Mouse (Mus musculus) embryonic facial prominence, embryonic 11.5 days (tissue): ENCODE measurements around the gene Stmn1. TPM values are rescaled to one million over a fixed set of nuclear protein-coding genes. Genes with fewer than 3 reads are reported as not detected.
A peak's percentile ranks its signal among the peaks of the same experiment; 100 is the strongest.

Experiments used
- ATAC-seq: fragments of 200-750 bp; cut with Nextera tagmentation; replicated peaks from 2 replicates; pipeline ENCODE4 v1.8.0; 2017; ENCODE audit warnings: low read depth; ENCODE audit not compliant: insufficient number of reproducible peaks, low FRiP score, low TSS enrichment
- DNase-seq: peaks from one replicate; pipeline ENCODE4 v3.0.0-alpha.2; 2015; ENCODE audit warnings: low spot score
- H3K27ac ChIP-seq: fragments of 300-500 bp; sonication (generic); replicated peaks from 2 replicates; pipeline ENCODE4 v1.5.1; 2014; ENCODE audit warnings: mild to moderate bottlenecking, low read depth, low read length, control low read depth
- H3K27me3 ChIP-seq: fragments of 300-500 bp; sonication (generic); 2 replicates; pipeline ENCODE4 v1.6.1; 2014; ENCODE audit warnings: mild to moderate bottlenecking, low read length, moderate library complexity, mixed read lengths; ENCODE audit not compliant: control insufficient read depth, insufficient read depth
- H3K36me3 ChIP-seq: fragments of 300-500 bp; sonication (generic); replicated peaks from 2 replicates; pipeline ENCODE4 v1.6.1; 2014; ENCODE audit warnings: low read depth, mild to moderate bottlenecking, low read length, moderate library complexity, mixed read lengths; ENCODE audit not compliant: control insufficient read depth, insufficient read depth
- H3K4me1 ChIP-seq: fragments of 300-500 bp; sonication (generic); 2 replicates; pipeline ENCODE4 v1.6.1; 2014; ENCODE audit warnings: low read length, mixed read lengths; ENCODE audit not compliant: control insufficient read depth, insufficient read depth
- H3K4me2 ChIP-seq: fragments of 300-500 bp; sonication (generic); 2 replicates; pipeline ENCODE4 v1.6.1; 2014; ENCODE audit warnings: low read depth, mild to moderate bottlenecking, control low read depth, low read length, moderate library complexity
- H3K4me3 ChIP-seq: fragments of 300-500 bp; sonication (generic); 2 replicates; pipeline ENCODE4 v1.5.1; 2014; ENCODE audit warnings: low read depth, low read length, control low read depth
- H3K9ac ChIP-seq: fragments of 300-500 bp; sonication (generic); replicated peaks from 2 replicates; pipeline ENCODE4 v1.6.1; 2014; ENCODE audit warnings: mild to moderate bottlenecking, control low read depth, low read length
- H3K9me3 ChIP-seq: fragments of 300-500 bp; sonication (generic); replicated peaks from 2 replicates; pipeline ENCODE4 v1.6.1; 2016; ENCODE audit warnings: mild to moderate bottlenecking, low read length, inconsistent platforms, mixed read lengths; ENCODE audit not compliant: control insufficient read depth
- WGBS: fragments of 180-500 bp; shearing (Covaris S2); extraction: QIAGEN DNeasy Blood & Tissue Kit; methylation state at CpG from one replicate; pipeline ENCODE4 v1.1.7; 2014; 5-methylcytosine and 5-hydroxymethylcytosine counted together
- polyA plus RNA-seq: library from polyadenylated mRNA; unstranded; fragments of >200 nt; fragmentation: Nextera tagmentation; extraction: Ambion mirVana; gene quantifications from 2 replicates; pipeline ENCODE4 v1.2.1, GENCODE M21; 2014

Gene Stmn1
- polyA plus RNA-seq, 1 experiment from 2014 or later = 3,396 TPM

DNA sequence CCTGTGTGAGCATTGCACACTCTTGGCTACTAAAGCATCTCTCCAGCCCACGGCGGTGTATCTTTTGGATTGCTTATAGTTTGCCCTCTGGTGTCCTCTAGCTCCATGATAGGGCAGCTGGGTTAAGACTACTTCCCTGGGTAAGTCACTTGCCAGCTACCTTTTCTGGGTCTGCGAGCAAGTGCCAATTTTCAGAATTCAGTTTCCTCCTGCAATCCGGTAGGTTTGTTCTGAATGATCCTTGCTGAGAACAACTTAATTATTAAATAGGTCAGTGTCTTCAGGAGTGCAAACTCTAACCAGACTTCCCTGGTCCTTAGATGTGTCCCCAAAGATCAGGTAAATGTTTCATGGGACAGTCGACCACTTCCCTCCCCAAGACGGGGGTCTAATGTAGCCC is 33.0 kb downstream of the Stmn1 start:
- H3K4me3 ChIP-seq = no peak overlapping the region
- H3K36me3 ChIP-seq = no peaks in the 10 kb centered on the region
- DNase-seq = no peak
- no peak overlapping the region for H3K9ac ChIP-seq
- no peak overlapping the region for H3K27ac ChIP-seq
- no peak overlapping the region for H3K4me2 ChIP-seq
- no peak for ATAC-seq
- peaks cover 5% of the 10 kb centered on the region for H3K4me1 ChIP-seq
- WGBS = 91% methylated on average over 6 of the region's 6 CpGs
- H3K27me3 ChIP-seq = no peaks in the 10 kb centered on the region
- H3K9me3 ChIP-seq = no peaks in the 10 kb centered on the region

GRCm38 (mm10) chr4:134503686-134504357 is 35.7 kb downstream of the Stmn1 start:
- DNase-seq (no peak), ATAC-seq (no peak)
- 81% methylated on average over 4 of the region's 4 CpGs for WGBS
- no peaks in the 10 kb centered on the region for H3K9me3 ChIP-seq
- no peaks in the 10 kb centered on the region for H3K27me3 ChIP-seq
- no peak overlapping the region for H3K27ac ChIP-seq
- H3K9ac ChIP-seq = no peak overlapping the region
- H3K4me1 ChIP-seq = no peaks in the 10 kb centered on the region
- no peaks in the 10 kb centered on the region for H3K36me3 ChIP-seq
- no peak overlapping the region for H3K4me2 ChIP-seq
- H3K4me3 ChIP-seq = no peak overlapping the region

GRCm38 (mm10) chr4:134505303-134505789 is 37.2 kb downstream of the Stmn1 start:
- 86% methylated on average over 4 of the region's 4 CpGs for WGBS
- no peaks in the 10 kb centered on the region for H3K27me3 ChIP-seq
- H3K4me2 ChIP-seq = no peak overlapping the region
- H3K4me1 ChIP-seq = no peaks in the 10 kb centered on the region
- H3K9ac ChIP-seq = no peak overlapping the region
- no peaks in the 10 kb centered on the region for H3K36me3 ChIP-seq
- no peak overlapping the region for H3K27ac ChIP-seq
- H3K4me3 ChIP-seq = no peak overlapping the region
- ATAC-seq = no peak
- no peak for DNase-seq
- H3K9me3 ChIP-seq = no peaks in the 10 kb centered on the region

DNA sequence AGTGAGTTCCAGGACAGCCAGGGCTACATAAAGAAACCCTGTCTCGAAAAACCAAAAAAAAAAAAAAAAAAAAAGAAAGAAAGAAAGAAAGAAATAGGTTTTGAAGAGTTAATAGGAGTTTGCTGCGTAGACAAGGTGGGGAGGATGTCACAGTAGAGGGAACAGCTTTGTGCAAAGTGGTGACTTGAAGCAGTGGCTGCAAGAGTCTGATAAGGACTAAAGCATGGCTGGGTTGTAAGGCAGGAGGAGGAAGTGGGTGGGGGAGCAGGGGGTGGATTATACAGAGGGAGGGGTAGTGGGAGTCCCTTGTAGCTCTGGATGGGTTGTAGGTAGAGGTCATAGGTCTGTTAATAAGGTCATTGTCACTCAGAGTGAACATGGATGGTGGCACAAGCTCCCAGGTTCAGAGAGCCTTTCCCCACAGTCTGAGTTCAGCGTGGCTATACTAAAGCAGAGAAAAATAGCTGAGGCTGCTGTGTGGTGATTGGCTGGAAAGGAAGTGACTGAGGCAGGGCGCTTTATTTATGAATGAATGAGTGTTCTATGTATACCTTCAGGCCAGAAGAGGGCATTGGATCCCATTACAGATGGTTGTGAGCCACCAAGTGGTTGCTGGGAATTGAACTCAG is 38.0 kb downstream of the Stmn1 start:
- Histone ChIP-seq H3K9ac (no peak overlapping the region), H3K4me2 (no peak overlapping the region), H3K27ac (no peak overlapping the region), H3K4me1 (no peaks in the 10 kb centered on the region), H3K36me3 (no peaks in the 10 kb centered on the region), H3K9me3 (no peaks in the 10 kb centered on the region), H3K27me3 (no peaks in the 10 kb centered on the region), H3K4me3 (no peak overlapping the region)
- ATAC-seq (no peak), DNase-seq (no peak)
- WGBS = 80% methylated on average over 3 of the region's 4 CpGs

DNA sequence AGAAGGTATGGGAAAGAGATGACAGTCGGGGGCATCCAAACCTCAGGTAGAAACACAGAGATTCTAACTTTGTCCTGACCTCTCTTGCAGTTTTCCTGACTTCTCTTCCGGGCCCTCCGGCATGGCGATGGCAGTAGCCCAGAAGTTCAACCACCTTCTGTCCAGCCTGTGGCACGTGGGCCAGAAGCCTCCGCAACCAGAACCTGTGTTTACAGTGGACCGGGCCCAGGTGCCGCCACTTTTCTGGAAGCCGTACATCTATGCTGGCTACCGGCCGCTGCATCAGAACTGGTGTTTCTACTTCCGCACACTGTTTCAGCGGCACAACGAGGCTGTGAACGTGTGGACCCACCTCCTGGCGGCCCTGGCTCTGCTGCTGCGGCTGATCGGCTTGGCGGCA is 38.6 kb downstream of the Stmn1 start:
- 87% methylated on average over 19 of the region's 19 CpGs for WGBS
- H3K9me3 ChIP-seq = no peaks in the 10 kb centered on the region
- H3K36me3 ChIP-seq = no peaks in the 10 kb centered on the region
- no peak for ATAC-seq
- no peak overlapping the region for H3K4me3 ChIP-seq
- H3K4me1 ChIP-seq = no peaks in the 10 kb centered on the region
- H3K9ac ChIP-seq = no peak overlapping the region
- DNase-seq = no peak
- no peak overlapping the region for H3K27ac ChIP-seq
- H3K27me3 ChIP-seq = no peaks in the 10 kb centered on the region
- no peak overlapping the region for H3K4me2 ChIP-seq

GRCm38 (mm10) chr4:134510396-134510795 is 42.3 kb downstream of the Stmn1 start:
- no peak overlapping the region for H3K4me2 ChIP-seq
- WGBS = 76% methylated on average over 4 of the region's 4 CpGs
- no peak overlapping the region for H3K27ac ChIP-seq
- no peaks in the 10 kb centered on the region for H3K4me1 ChIP-seq
- H3K27me3 ChIP-seq = no peaks in the 10 kb centered on the region
- DNase-seq (no peak), ATAC-seq (0 out of 2 replicates have a peak, but pooled peaks have one; percentile 25)
- H3K9me3 ChIP-seq = no peaks in the 10 kb centered on the region
- H3K4me3 ChIP-seq = peak overlapping the region; percentile 67; the same call in 1 of the 2 replicates
- H3K9ac ChIP-seq = no peak overlapping the region
- H3K36me3 ChIP-seq = no peaks in the 10 kb centered on the region

DNA sequence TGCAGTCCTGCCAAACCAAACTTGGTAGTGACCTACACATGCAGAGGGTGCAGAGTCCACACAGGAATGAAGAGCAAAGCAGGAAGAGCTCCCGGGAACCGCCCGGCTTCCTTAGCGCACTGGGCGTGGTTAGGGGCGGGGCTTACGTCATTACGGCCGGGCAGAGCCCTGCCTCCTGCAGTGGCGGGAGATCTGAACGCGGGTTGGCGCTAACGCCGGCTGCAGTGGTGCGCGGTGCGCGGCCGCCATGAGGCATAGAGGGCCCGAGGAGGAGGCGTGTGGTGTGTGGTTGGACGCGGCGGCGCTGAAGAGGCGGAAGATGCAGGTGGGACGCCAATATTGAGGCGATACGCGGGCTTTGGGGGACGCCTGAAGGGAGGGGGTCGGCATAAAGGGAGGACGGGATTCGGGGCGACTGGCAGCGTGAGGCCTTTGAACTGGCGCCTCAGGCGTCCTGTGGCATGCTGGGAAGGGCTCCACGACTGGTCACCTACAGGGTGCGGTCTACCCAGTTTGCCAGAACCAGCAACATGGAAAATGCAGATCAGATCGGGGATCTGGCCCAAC is 42.8 kb downstream of the Stmn1 start, which contains the start of gene Aunip:
Gene Aunip, plus strand, starts transcription at position 155 of the 567 bp plus-strand sequence.
- peak within 1 kb of the TSS; percentile 28; the same call in 1 of the 2 replicates for H3K27ac ChIP-seq
- H3K4me1 ChIP-seq = no peaks in the 10 kb centered on the region
- peak within 1 kb of the TSS; percentile 83 for H3K4me2 ChIP-seq
- no peaks in the 10 kb centered on the region for H3K27me3 ChIP-seq
- peak within 1 kb of the TSS; percentile 76 for H3K9ac ChIP-seq
- H3K36me3 ChIP-seq = no peaks in the 10 kb centered on the region
- WGBS = 0% methylated on average over 42 of the region's 42 CpGs
- DNase-seq (peak; percentile 98), ATAC-seq (peak; percentile 92)
- no peaks in the 10 kb centered on the region for H3K9me3 ChIP-seq
- H3K4me3 ChIP-seq = peak within 1 kb of the TSS; percentile 67

DNA sequence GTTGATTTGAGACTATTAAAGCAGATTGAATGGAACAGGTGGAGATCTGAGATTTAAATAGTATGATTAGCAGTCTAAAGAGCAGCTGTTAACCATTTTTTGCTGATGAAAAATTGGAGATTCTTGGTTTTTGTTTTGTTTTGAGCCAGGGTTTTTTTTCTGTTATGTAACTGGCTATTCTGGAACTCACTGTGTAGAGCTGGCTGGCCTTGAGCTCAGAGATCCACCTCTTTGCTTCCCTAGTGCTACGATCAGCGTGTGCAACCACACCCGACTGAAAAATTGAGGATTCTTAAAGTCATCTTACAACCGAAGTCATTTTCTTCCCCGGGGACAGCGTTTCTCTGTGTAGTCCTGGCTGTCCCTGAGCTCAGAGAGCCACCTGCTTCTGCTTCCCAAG is 43.6 kb downstream of the Stmn1 start:
- ATAC-seq = no peak
- no peaks in the 10 kb centered on the region for H3K36me3 ChIP-seq
- no peaks in the 10 kb centered on the region for H3K27me3 ChIP-seq
- no peaks in the 10 kb centered on the region for H3K9me3 ChIP-seq
- 83% methylated on average over 6 of the region's 6 CpGs for WGBS
- no peaks in the 10 kb centered on the region for H3K4me1 ChIP-seq
- peak overlapping the region; percentile 83 for H3K4me2 ChIP-seq
- no peak for DNase-seq
- H3K4me3 ChIP-seq = peak overlapping the region; percentile 67
- no peak overlapping the region for H3K27ac ChIP-seq
- H3K9ac ChIP-seq = no peak overlapping the region
